Mouse (Mus musculus) limb, embryonic 14.5 days (tissue): ENCODE data around the gene 4931408C20Rik. TPM values are rescaled to one million over a fixed set of nuclear protein-coding genes. Genes with fewer than 3 reads are reported as not detected.

ENCODE experiments used
- ATAC-seq: fragments of 200-750 bp; cut with Nextera tagmentation; 2 replicates; pipeline ENCODE4 v1.8.0; 2017; ENCODE audit warnings: low read depth, moderate number of reproducible peaks, moderate TSS enrichment; ENCODE audit not compliant: low FRiP score
- DNase-seq: peaks from one replicate; pipeline ENCODE4 v3.0.0-alpha.2; 2015; ENCODE audit warnings: low spot score
- H3K27ac ChIP-seq: fragments of 300-500 bp; sonication (generic); replicated peaks from 2 replicates; pipeline ENCODE4 v1.5.1; 2014; ENCODE audit warnings: low read depth, mild to moderate bottlenecking, low read length, moderate library complexity, mixed read lengths
- H3K27me3 ChIP-seq: fragments of 300-500 bp; sonication (generic); 2 replicates; pipeline ENCODE4 v1.6.1; 2014; ENCODE audit warnings: low read length, mixed read lengths; ENCODE audit not compliant: control insufficient read depth, insufficient read depth
- H3K36me3 ChIP-seq: fragments of 300-500 bp; sonication (generic); 2 replicates; pipeline ENCODE4 v1.6.1; 2014; ENCODE audit warnings: mild to moderate bottlenecking, low read length, moderate library complexity, mixed read lengths; ENCODE audit not compliant: control insufficient read depth, insufficient read depth
- H3K4me1 ChIP-seq: fragments of 300-500 bp; sonication (generic); 2 replicates; pipeline ENCODE4 v1.6.1; 2014; ENCODE audit warnings: antibody characterized with exemption, low read length, mixed read lengths; ENCODE audit not compliant: control insufficient read depth, insufficient read depth
- H3K4me2 ChIP-seq: fragments of 300-500 bp; sonication (generic); replicated peaks from 2 replicates; pipeline ENCODE4 v1.6.1; 2014; ENCODE audit warnings: low read depth, mild to moderate bottlenecking, low read length, moderate library complexity; ENCODE audit not compliant: severe bottlenecking
- H3K4me3 ChIP-seq: fragments of 300-500 bp; sonication (generic); replicated peaks from 2 replicates; pipeline ENCODE4 v1.5.1; 2014; ENCODE audit warnings: low read length
- H3K9ac ChIP-seq: fragments of 300-500 bp; sonication (generic); 2 replicates; pipeline ENCODE4 v1.6.1; 2014; ENCODE audit warnings: mild to moderate bottlenecking, low read depth, low read length, moderate library complexity; ENCODE audit not compliant: severe bottlenecking
- H3K9me3 ChIP-seq: fragments of 300-500 bp; sonication (generic); 2 replicates; pipeline ENCODE4 v1.6.1; 2016; ENCODE audit warnings: low read length; ENCODE audit not compliant: control insufficient read depth
- POLR2A ChIP-seq: fragments of 200-500 bp; IDR thresholded peaks from 2 replicates; pipeline ENCODE4 v1.8.0; 2012; ENCODE audit warnings: inconsistent platforms, mild to moderate bottlenecking, moderate library complexity, borderline replicate concordance; ENCODE audit not compliant: insufficient read depth, insufficient read length; ENCODE audit errors: extremely low read depth
- WGBS: fragments of 180-500 bp; shearing (Covaris S2); extraction: QIAGEN DNeasy Blood & Tissue Kit; methylation state at CpG from one replicate; pipeline ENCODE4 v1.1.7; 2014; 5-methylcytosine and 5-hydroxymethylcytosine counted together
- polyA plus RNA-seq, 2 experiments: library from polyadenylated mRNA; depleted of rRNA in 1 of 2; stranded (reverse) in 1 of 2; unstranded in 1 of 2; fragments of >200 nt; fragmentation: Nextera tagmentation in 1 of 2; extraction: Ambion mirVana in 1 of 2; gene quantifications; 2 replicates each; pipeline versions ENCODE4 v1.2.1 to v1.2.3; 2012 to 2014

Gene 4931408C20Rik
- polyA plus RNA-seq, 2 experiments = not detected

GRCm38 (mm10) chr1:26636051-26636450, 51.2 kb downstream of the 4931408C20Rik start:
- WGBS = 87% methylated on average over 5 of the region's 5 CpGs
- Histone ChIP-seq H3K9me3 (no peaks in the 10 kb centered on the region), H3K9ac (no peak overlapping the region), H3K4me3 (no peak overlapping the region), H3K4me2 (no peak overlapping the region), H3K4me1 (no peaks in the 10 kb centered on the region), H3K27me3 (no peaks in the 10 kb centered on the region), H3K36me3 (no peaks in the 10 kb centered on the region), H3K27ac (no peak overlapping the region)
- no peak for ATAC-seq
- DNase-seq = no peak
- no peak for TF ChIP-seq POLR2A
